Mouse (Mus musculus): ENCODE measurements around the gene Irf6.

GRCm38 (mm10) chr1:193169228-193169627, 16.3 kb downstream of the Irf6 start:
- no peak for TF ChIP-seq POLR2A (IDR thresholded peaks at IDR 0.05; ENCODE audit: insufficient read depth, low read length)
- TF ChIP-seq CTCF (IDR thresholded peaks at IDR 0.05; ENCODE audit: low read depth, low read length) = no peak
- TF ChIP-seq EP300 (IDR thresholded peaks at IDR 0.05; ENCODE audit: insufficient read depth, low read depth, low read length) = no peak
